9 mouse cellular contexts compared by ENCODE assay signal in genomic region chr9:104379532-104380162, GRCm38 (mm10). TPM values are rescaled to one million over a fixed set of nuclear protein-coding genes. Genes with fewer than 3 reads are reported as not detected.
A peak's percentile ranks its signal among the peaks of the same experiment; 100 is the strongest.
DNase-seq lines count a peak whose midpoint lies in the region; ATAC-seq and TF ChIP-seq lines count a peak whose summit lies in the region.
"Had no signal": no experiment of that assay in that cellular context is flagged by ENCODE, and none has a peak within 500 bp of the region (broad histone marks: within the 10 kb centered on the region; RNA-seq: fewer than 3 reads in every experiment).

No protein-coding gene starts in this region.

- peak; percentile 34; the same call in 1 of the 2 replicates for TF ChIP-seq CTCF in liver, adult 2 months (IDR thresholded peaks at IDR 0.05; ENCODE audit: low read depth, low read length)
- peak; percentile 57 for TF ChIP-seq CTCF in E14TG2a.4 (conservative IDR thresholded peaks at IDR 0.05; ENCODE audit: low read length)

- H3K4me1 ChIP-seq in liver, adult 2 months (ENCODE audit: control insufficient read depth, insufficient read depth, low read length): no peaks in the 10 kb centered on the region
- no peaks in the 10 kb centered on the region for H3K4me1 ChIP-seq in liver, embryonic 12.5 days
- H3K4me1 ChIP-seq in E14TG2a.4 (replicated peaks; ENCODE audit: low read depth, low read length): no peaks in the 10 kb centered on the region
- H3K4me1 ChIP-seq: neural tube, embryonic 13.5 days had no signal

- no peak for ATAC-seq in liver, embryonic 12.5 days
- no peak for ATAC-seq in erythroid progenitor cell, adult 5-6 weeks (replicated peaks; ENCODE audit: low FRiP score, poor library complexity, severe bottlenecking)

- no peak overlapping the region for H3K27ac ChIP-seq in liver, adult 2 months (replicated peaks; ENCODE audit: insufficient read depth, low read depth, low read length)
- no peak overlapping the region for H3K27ac ChIP-seq in liver, embryonic 12.5 days
- H3K27ac ChIP-seq: neural tube, embryonic 13.5 days had no signal

- intact Hi-C loops in gastrocnemius, postnatal 36 days (cut with DNase I): no loop called here

- no peaks in the 10 kb centered on the region for H3K79me2 ChIP-seq in liver, adult 2 months (ENCODE audit: control insufficient read depth, insufficient read depth, low read length)

- no peaks in the 10 kb centered on the region for H3K9me3 ChIP-seq in liver, embryonic 12.5 days (replicated peaks)
- H3K9me3 ChIP-seq in E14TG2a.4 (ENCODE audit: low read length): peaks cover 5% of the 10 kb centered on the region; the same call in 1 of the 2 replicates
- H3K9me3 ChIP-seq: neural tube, embryonic 13.5 days had no signal

- 59% methylated on average over 9 of the region's 9 CpGs for WGBS in liver, adult 2 months
- 39% methylated on average over 9 of the region's 9 CpGs for WGBS in liver, embryonic 12.5 days (ENCODE audit: insufficient replicate concordance)

- TF ChIP-seq POLR2A in liver, adult 2 months (IDR thresholded peaks at IDR 0.05; ENCODE audit: extremely low read depth, insufficient read depth, low read length): no peak

- DNase-seq in gastrocnemius, adult 18-20 months (ENCODE audit: low spot score): peak; percentile 15
- no peak for DNase-seq in gastrocnemius, postnatal 36 days
- peak; percentile 41 for DNase-seq in liver, adult 2 months (ENCODE audit: extremely low read depth, low read depth, low spot score)
- DNase-seq in embryo, embryonic 11 days: peak; percentile 68
- DNase-seq in retina, adult 2 months (ENCODE audit: low read depth, low spot score): peak; percentile 8

- H3K4me3 ChIP-seq in liver, adult 2 months (ENCODE audit: insufficient read depth, low read depth, low read length): no peak overlapping the region
- no peak overlapping the region for H3K4me3 ChIP-seq in liver, embryonic 12.5 days
- H3K4me3 ChIP-seq in E14TG2a.4 (replicated peaks; ENCODE audit: low read length): no peak overlapping the region
- H3K4me3 ChIP-seq: neural tube, embryonic 13.5 days had no signal

- no peaks in the 10 kb centered on the region for H3K36me3 ChIP-seq in liver, adult 2 months (ENCODE audit: control insufficient read depth, insufficient read depth, low read length)
- no peaks in the 10 kb centered on the region for H3K36me3 ChIP-seq in liver, embryonic 12.5 days
- no peaks in the 10 kb centered on the region for H3K36me3 ChIP-seq in E14TG2a.4 (ENCODE audit: insufficient read depth, low read length)
- H3K36me3 ChIP-seq: neural tube, embryonic 13.5 days had no signal

- no peak overlapping the region for H3K9ac ChIP-seq in liver, adult 2 months (ENCODE audit: low read depth, low read length)
- H3K9ac ChIP-seq in liver, embryonic 12.5 days: no peak overlapping the region
- H3K9ac ChIP-seq: neural tube, embryonic 13.5 days had no signal

- no peak overlapping the region for H3K4me2 ChIP-seq in liver, embryonic 12.5 days
- H3K4me2 ChIP-seq: neural tube, embryonic 13.5 days had no signal

- H3K27me3 ChIP-seq in liver, adult 2 months (ENCODE audit: control insufficient read depth, insufficient read depth, low read length): no peaks in the 10 kb centered on the region
- H3K27me3 ChIP-seq in liver, embryonic 12.5 days (replicated peaks): no peaks in the 10 kb centered on the region
- no peaks in the 10 kb centered on the region for H3K27me3 ChIP-seq in E14TG2a.4 (ENCODE audit: insufficient read depth, low read length)
- H3K27me3 ChIP-seq: neural tube, embryonic 13.5 days had no signal

RNA-seq across cellular contexts. Expression of gene Acpp, which starts 42.1 kb away (rescaled TPM):
- under 1 TPM; 0.05 TPM for total RNA-seq in gastrocnemius, adult 18-20 months (2021)
- total RNA-seq in gastrocnemius, postnatal 36 days (2021): under 1 TPM in 1 of 2 experiments, not detected in 1; 0.38 TPM
- 1.7 and 3.0 TPM in 2 replicates for total RNA-seq in liver, adult 2 months (2014; rRNA removed)
- polyA plus RNA-seq in liver, adult 2 months (2012; rRNA removed): 3.4 and 4.5 TPM in 2 replicates
- polyA plus RNA-seq in liver, embryonic 12.5 days (2016; fragmentation: Nextera tagmentation; extraction: Ambion mirVana): 0.12 and 0.17 TPM in 2 replicates
- 3.8 and 4.7 TPM in 2 replicates for total RNA-seq in erythroid progenitor cell, adult 5-6 weeks (2015; ENCODE audit: low replicate concordance)
- total RNA-seq in erythroid progenitor cell, adult 5-6 weeks (2017; ENCODE audit: low replicate concordance): 1.9 and 2.2 TPM in 2 replicates

Comparison
In these comparisons a context has a peak if more than half of its experiments do, and no peak if none do; other contexts are left out.
1. DNase-seq: peak in gastrocnemius, adult 18-20 months (single experiment), liver, adult 2 months (single experiment), embryo, embryonic 11 days (single experiment) and retina, adult 2 months (single experiment); none in gastrocnemius, postnatal 36 days (0 of 2).